Mouse (Mus musculus): ENCODE measurements around the gene Hydin. TPM values are rescaled to one million over a fixed set of nuclear protein-coding genes. Genes with fewer than 3 reads are reported as not detected.

Gene Hydin
- total RNA-seq, 2 experiments from 2014 or later, result 0.07 to 0.24 TPM

GRCm38 (mm10) chr8:110626431-110626830 lies 359.7 kb downstream of the Hydin start:
- no peak for DNase-seq
- intact Hi-C loops (cut with DNase I), result loop anchor here (10.0 kb wide), 1 partner anchor 468 kb away; the partner anchor contains the start of genes Clec18a and Pdpr

DNA sequence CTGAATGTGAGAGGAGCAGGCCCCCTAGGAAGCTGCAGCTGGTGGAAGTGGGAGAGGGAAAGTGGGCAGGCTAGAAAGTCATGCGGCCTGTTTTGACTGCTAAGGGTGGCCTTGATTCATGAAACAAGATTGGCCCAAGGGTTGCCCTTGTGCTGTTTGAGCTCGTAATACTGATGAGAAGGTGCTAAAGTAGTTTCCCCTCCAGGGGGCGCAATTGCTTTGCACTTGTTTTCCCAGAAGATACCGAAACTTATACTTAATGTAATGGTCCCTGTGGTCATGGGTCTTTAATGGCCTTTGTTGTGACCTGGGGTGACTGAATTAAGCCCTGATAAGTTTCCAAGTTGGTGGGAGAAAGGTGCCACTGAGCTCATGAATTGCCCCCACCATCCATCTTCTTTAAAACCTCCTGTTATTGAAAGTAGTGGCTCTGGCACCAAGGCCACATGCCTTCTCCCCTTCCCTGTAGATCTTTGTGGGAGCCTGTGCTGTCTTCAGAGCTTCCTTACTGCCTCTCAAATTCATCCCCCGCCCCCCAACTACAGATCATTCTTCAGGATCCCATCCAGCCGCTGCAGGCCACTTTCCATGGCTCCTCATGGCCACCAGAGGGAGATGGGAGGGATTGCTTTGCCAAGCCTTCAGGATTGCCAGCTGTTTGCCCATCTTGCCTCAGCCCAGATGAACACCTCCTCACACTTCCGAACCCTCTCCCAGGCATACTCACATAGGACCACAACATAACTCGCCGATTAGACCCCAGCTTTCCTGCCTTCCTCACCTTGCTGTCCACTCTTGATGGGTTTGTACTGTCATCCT lies 362.7 kb downstream of the Hydin start:
- peak; percentile 47 to 63 for DNase-seq
- intact Hi-C loops (cut with DNase I), result loop anchor here (10.0 kb wide), 1 partner anchor 465 kb away; the partner anchor contains the start of genes Clec18a and Pdpr

DNA sequence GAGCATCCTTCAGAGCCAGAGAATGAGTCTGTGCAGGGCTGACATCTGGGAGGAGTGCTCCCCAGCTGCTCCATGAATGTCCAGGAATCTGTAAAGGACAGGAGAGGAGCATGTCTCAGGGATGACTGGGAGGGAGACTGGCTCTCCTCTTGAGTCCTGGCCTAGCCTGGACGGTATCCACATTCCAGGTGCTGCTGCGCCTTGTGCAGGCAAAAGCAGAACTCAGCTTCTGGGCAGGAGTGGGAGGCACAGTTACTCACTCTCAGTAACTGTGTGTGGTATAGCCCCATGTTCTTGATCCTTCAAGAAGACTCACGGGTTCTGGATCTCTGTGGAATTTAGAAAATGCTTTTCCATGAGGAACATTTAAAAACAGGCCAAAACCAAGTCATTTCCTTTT lies 363.3 kb downstream of the Hydin start:
- DNase-seq, result no peak
- intact Hi-C loops (cut with DNase I), result no loop called here

GRCm38 (mm10) chr8:110630571-110631071 lies 363.8 kb downstream of the Hydin start:
- peak; percentile 68 to 75 for DNase-seq
- intact Hi-C loops (cut with DNase I), result no loop called here

GRCm38 (mm10) chr8:110631201-110631600 lies 364.4 kb downstream of the Hydin start:
- intact Hi-C loops (cut with DNase I), result no loop called here
- peak; percentile 35 to 43 for DNase-seq

GRCm38 (mm10) chr8:110633814-110634213 lies 367.0 kb downstream of the Hydin start:
- intact Hi-C loops (cut with DNase I), result no loop called here

GRCm38 (mm10) chr8:110636182-110636581 lies 369.4 kb downstream of the Hydin start:
- DNase-seq, result no peak
- intact Hi-C loops (cut with DNase I), result no loop called here

More at GRCm38 (mm10) chr8:110633814-110634213, 367.0 kb downstream of the Hydin start:
- no peak for DNase-seq

- DNase-seq, result no peak
- intact Hi-C loops (cut with DNase I), result loop anchor here (10.0 kb wide), 1 partner anchor 172 kb away; no protein-coding TSS in a partner anchor
These were observed 375.6 kb downstream of the Hydin start for GRCm38 (mm10) chr8:110642331-110642730.

- intact Hi-C loops (cut with DNase I), result loop anchor here (10.0 kb wide), 1 partner anchor 172 kb away; no protein-coding TSS in a partner anchor
These were observed 376.4 kb downstream of the Hydin start for GRCm38 (mm10) chr8:110643177-110643576.

DNA sequence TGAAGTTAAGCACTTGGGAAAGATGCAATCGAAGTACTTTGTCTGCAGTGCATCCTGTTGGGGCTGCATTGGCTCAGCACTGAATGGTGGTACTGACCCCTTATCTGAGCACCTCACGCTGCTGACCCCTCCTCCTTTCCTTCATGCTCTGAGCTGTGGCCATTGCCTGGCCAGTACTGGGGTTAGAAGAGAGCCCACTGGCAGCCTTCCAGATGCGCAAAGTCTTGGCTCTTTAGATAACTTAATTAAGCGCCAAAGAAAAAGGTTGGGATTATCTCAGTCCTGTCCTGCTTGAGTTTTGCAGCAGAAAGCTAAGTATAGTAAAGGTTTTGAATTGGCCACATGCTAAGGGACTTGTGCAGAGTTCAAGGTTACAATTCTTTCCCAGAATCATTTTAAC lies 377.6 kb downstream of the Hydin start:
- no peak for DNase-seq

More at GRCm38 (mm10) chr8:110643177-110643576, 376.4 kb downstream of the Hydin start:
- DNase-seq, result no peak

DNA sequence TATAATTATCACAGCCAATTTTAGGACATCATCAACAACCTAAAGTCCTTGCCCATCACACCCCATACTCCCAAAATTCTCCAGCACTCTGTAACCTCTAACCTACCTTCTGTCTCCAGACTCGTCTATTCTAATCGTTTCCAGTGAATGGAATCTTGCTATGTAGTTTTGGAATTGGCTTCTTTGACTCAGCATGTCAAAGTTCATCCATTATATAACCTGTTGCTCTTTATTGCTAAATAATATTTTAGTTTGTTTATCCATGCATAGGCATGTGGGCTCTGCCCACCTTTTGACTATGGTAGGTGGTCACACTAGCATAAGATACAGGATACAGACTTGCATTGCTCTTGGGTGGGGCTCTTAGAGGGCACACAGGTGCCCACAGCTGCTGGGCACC lies 378.1 kb downstream of the Hydin start:
- DNase-seq, result no peak
- intact Hi-C loops (cut with DNase I), result loop anchor here (10.0 kb wide), 1 partner anchor 170 kb away; no protein-coding TSS in a partner anchor

More for the DNA sequence above, 377.6 kb downstream of the Hydin start:
- intact Hi-C loops (cut with DNase I), result loop anchor here (10.0 kb wide), 1 partner anchor 170 kb away; no protein-coding TSS in a partner anchor

GRCm38 (mm10) chr8:110645340-110645739 lies 378.6 kb downstream of the Hydin start:
- DNase-seq, result no peak
- intact Hi-C loops (cut with DNase I), result loop anchor here (10.0 kb wide), 1 partner anchor 169 kb away; no protein-coding TSS in a partner anchor

DNA sequence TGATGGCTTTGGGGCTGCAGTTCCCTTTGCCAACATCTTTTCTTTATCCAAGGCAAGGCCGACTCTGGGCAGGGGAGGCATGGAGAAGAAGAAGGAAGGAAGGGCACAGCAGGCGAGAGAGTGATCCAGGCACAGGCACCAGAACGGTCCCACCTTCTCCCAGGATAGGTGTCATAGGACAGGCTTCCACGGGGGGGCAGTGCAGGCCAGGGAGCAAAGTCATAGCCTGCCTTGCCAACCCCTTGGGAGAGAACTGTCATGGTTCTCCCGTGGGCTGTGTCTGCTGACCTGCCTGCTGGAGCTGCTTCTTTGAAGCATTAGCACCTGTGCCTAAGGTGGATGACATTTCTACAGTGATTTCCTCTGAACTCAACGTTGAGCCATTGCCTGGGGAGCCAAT lies 379.3 kb downstream of the Hydin start:
- intact Hi-C loops (cut with DNase I), result loop anchor here (1.0 to 10.0 kb wide), 2 partner anchors 79 to 169 kb away; no protein-coding TSS in a partner anchor

DNA sequence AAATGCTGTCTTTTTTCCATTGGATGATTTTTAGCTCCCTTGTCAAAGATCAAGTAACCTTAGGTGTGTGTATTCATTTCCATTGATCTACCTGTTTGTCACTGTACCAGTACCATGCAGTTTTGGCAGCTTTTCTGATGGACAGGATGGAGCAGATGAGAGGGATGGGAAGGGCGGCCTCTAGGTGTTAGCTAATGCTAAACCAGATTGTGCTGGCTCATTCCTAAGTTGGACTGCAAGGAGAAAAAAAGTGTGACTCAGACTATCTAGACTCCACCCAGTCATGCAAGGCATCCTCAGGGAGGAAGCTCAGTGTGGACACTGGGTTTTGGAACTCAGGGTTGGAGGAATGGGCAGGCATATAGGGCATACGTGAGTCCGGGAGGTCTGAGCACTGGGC lies 381.8 kb downstream of the Hydin start:
- intact Hi-C loops (cut with DNase I), result loop anchor here (10.0 kb wide), 1 partner anchor 166 kb away; no protein-coding TSS in a partner anchor

More for the DNA sequence above, 379.3 kb downstream of the Hydin start:
- DNase-seq, result peak; percentile 83 to 90

GRCm38 (mm10) chr8:110649286-110649685 lies 382.5 kb downstream of the Hydin start:
- intact Hi-C loops (cut with DNase I), result loop anchor here (10.0 kb wide), 1 partner anchor 166 kb away; no protein-coding TSS in a partner anchor
- no peak for DNase-seq

More for the DNA sequence above, 381.8 kb downstream of the Hydin start:
- no peak for DNase-seq

DNA sequence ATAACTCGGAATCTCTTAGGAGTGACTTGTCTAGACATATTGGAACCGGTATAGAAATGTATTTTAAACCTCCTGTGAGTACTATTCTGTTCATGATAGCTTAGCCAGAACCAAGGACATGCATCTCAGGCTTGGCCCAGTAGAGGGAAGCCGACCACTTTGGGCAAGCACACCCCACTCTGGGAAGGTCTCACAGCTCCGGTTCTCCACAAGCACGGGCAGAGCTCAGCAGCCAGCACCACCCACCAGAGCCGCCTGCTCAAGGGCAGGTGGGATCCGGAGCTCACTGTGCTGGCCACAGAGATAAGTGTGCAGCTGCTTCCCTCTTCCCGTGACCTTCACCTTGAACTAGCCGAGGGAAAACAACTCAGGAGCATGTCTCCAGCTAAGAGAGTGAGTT lies 384.1 kb downstream of the Hydin start:
- intact Hi-C loops (cut with DNase I), result no loop called here
- peak in 1 of 2 experiments; percentile 39 for DNase-seq

- no peak for DNase-seq
- intact Hi-C loops (cut with DNase I), result no loop called here
These were observed 385.1 kb downstream of the Hydin start for GRCm38 (mm10) chr8:110651847-110652246.

DNA sequence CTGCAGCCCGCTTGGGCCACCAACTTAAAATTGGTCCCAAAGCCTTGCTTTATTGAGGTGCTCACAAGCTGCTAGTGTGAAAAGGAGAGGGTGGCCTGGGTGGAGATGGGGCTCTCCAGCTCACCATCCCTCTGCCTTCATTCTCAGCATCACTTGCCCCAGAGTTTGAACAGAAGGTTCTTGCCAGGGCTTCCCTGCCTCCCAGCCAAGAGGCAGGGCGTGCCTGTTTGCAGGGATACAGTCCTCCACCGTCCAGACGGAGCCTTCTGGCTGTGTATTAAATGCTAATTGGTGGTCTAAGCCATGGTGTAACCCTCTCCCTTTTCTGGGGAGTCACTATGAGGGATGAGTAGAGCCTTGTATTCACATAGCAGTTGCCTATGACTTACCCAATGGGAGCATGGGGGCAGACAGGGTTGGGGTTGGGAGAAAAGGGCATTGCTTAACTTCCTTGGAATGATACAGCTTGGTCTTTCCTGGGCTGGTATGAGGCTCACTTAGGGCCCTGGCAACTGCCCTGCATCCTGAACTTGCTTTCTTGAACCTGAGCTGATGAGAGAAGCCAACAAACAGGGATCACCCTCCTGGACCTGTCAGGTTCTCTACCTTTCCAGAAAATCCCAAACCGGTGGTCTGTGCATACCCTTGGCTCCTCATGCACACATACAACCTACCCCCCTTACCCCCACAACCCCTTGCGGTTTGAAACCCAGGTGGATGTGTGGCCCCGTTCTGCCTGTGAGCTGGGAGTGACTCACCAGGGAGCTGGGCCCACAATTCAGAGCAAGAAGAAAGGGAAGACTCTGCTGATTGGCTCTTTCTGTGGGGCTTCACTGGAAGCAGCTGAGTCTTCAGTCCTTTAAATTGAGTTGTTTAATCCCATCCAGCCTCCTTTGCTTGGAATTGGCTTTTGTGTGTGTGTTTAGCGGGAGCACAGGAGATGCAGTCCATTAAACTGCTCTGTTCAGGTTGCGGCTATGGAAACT lies 387.6 kb downstream of the Hydin start:
- intact Hi-C loops (cut with DNase I), result no loop called here
- no peak for DNase-seq

- no peak for DNase-seq
- intact Hi-C loops (cut with DNase I), result no loop called here
These were observed 389.1 kb downstream of the Hydin start for GRCm38 (mm10) chr8:110655827-110656226.

DNA sequence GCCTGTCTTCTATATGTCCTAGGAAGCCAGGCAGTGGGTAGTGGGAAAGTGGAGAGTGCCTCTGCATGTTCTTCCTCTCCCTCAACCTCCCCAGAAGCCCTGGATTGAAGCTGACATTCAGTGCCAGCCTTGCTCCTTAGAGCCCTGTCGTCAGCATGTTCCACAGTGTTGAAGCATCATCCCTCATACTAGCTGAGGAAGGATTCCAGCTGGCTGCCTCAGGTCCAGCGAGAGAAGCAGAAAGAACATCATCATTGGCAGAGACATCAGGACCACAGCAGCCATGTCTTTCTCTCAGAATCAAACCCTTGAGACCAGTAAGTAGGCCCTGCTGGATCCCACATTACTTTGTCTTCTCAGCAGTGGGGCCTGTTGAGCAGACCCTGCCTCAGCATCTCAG lies 390.9 kb downstream of the Hydin start:
- DNase-seq, result peak; percentile 22 to 37
- intact Hi-C loops (cut with DNase I), result no loop called here

Measured in heart, postnatal 14 days (tissue).